Mouse (Mus musculus): ENCODE measurements at regions not wholly inside any gene's neighbourhood (a gene's known extent, or its start where the extent isn't known, plus 50 kb on each side); places are given as distances from the start of the nearest gene placed in this dataset.
"Not testable (repeated sequence)": the region's sequence is repeated elsewhere in the genome, so short reads cannot be mapped to it uniquely, and the experiment has no call there.

DNA sequence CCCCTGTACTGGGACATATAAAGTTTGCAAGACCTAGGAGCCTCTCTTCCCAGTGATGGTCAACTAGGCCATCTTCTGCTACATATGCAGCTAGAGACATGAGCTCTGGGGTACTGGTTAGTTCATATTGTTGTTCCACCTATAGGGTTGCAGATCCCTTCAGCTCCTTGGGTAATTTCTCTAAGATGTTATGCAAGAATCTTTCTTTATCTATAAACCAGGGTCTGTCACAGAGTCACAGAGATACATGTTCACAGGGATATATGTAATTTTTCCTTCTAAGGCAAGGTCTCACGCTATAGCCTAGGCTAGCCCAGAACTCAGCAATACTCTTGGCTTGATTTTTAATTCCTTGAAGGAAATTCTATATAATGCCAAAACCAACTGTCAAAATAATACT, 56.9 kb downstream of the Zfp36l1 start:
- H3K9me3 ChIP-seq; H3K27me3 ChIP-seq; H3K9ac ChIP-seq; H3K4me3 ChIP-seq; H3K36me3 ChIP-seq; H3K27ac ChIP-seq; H3K4me2 ChIP-seq; ATAC-seq (ENCODE audit: insufficient number of reproducible peaks, insufficient read depth, low FRiP score, low TSS enrichment, low read depth): not testable (repeated sequence)
- peaks cover 16% of the 10 kb centered on the region for H3K4me1 ChIP-seq
- 94% methylated on average over 1 of the region's 1 CpGs for WGBS

GRCm38 (mm10) chr12:80055394-80055793, 57.4 kb downstream of the Zfp36l1 start:
- Histone ChIP-seq H3K4me1 (peaks cover 11% of the 10 kb centered on the region), H3K4me3 (no peak overlapping the region), H3K9me3 (no peaks in the 10 kb centered on the region), H3K27ac (no peak overlapping the region), H3K27me3 (no peaks in the 10 kb centered on the region), H3K4me2 (no peak overlapping the region), H3K36me3 (no peaks in the 10 kb centered on the region), H3K9ac (no peak overlapping the region)
- ATAC-seq (ENCODE audit: insufficient number of reproducible peaks, insufficient read depth, low FRiP score, low TSS enrichment, low read depth): no peak
- WGBS: 66% methylated on average over 2 of the region's 2 CpGs

GRCm38 (mm10) chr12:80054655-80055037, 58.2 kb downstream of the Zfp36l1 start:
- no peak for ATAC-seq (ENCODE audit: insufficient number of reproducible peaks, insufficient read depth, low FRiP score, low TSS enrichment, low read depth)
- Histone ChIP-seq H3K36me3 (no peaks in the 10 kb centered on the region), H3K9me3 (no peaks in the 10 kb centered on the region), H3K9ac (no peak overlapping the region), H3K4me3 (no peak overlapping the region), H3K27me3 (no peaks in the 10 kb centered on the region), H3K4me2 (no peak overlapping the region), H3K27ac (no peak overlapping the region), H3K4me1 (0 out of 2 replicates have a peak, but pooled peaks cover 3% of the 10 kb centered on the region)
- WGBS: 89% methylated on average over 3 of the region's 3 CpGs

- Histone ChIP-seq H3K4me1 (0 out of 2 replicates have a peak, but pooled peaks cover 3% of the 10 kb centered on the region), H3K9me3 (no peaks in the 10 kb centered on the region), H3K27me3 (no peaks in the 10 kb centered on the region), H3K36me3 (no peaks in the 10 kb centered on the region), H3K27ac (no peak overlapping the region), H3K4me2 (no peak overlapping the region), H3K4me3 (no peak overlapping the region), H3K9ac (no peak overlapping the region)
- ATAC-seq (ENCODE audit: insufficient number of reproducible peaks, insufficient read depth, low FRiP score, low TSS enrichment, low read depth): no peak
- 81% methylated on average over 9 of the region's 9 CpGs for WGBS
Measured at GRCm38 (mm10) chr12:80053902-80054654, 58.7 kb downstream of the Zfp36l1 start.

DNA sequence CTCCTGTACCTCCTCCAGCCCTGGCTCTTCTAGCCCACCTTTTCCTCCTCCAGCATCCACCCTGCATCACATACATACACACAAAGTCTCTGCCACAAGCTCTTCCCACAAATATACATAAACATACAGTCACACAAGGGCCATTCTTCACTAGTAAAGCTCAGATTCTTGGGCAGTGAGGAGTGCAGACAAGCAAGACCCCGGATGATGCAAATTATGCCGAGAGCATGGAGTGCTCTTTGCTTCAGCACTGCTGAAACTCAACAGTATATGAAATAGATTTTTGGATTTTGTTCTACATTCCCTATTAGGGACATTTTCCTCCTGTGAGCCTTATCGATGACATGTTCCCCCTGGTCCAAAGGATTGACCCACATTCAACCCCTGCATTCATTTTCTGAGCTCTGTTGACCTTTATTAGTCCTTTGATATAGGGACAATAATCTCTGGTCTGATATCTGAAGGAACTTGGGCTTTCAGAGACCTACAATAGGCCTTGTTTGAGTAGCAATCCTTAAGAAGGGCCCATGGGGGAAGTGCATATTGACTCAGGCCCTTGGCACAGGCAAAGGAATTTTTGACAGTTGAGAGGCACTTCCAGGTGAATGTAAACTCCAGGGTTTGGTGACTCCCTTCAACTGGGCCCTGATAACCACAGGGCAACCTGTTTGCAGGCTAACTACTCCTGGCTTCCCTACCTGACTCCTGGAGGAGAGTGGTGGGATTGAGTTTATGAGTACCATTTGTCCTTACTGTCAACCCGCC, 64.4 kb downstream of the Zfp36l1 start:
- Histone ChIP-seq H3K9me3 (no peaks in the 10 kb centered on the region), H3K27ac (no peak overlapping the region), H3K27me3 (no peaks in the 10 kb centered on the region), H3K4me3 (no peak overlapping the region), H3K4me2 (no peak overlapping the region), H3K4me1 (0 out of 2 replicates have a peak, but pooled peaks cover 3% of the 10 kb centered on the region), H3K36me3 (no peaks in the 10 kb centered on the region), H3K9ac (no peak overlapping the region)
- ATAC-seq (ENCODE audit: insufficient number of reproducible peaks, insufficient read depth, low FRiP score, low TSS enrichment, low read depth): no peak
- 87% methylated on average over 4 of the region's 4 CpGs for WGBS

DNA sequence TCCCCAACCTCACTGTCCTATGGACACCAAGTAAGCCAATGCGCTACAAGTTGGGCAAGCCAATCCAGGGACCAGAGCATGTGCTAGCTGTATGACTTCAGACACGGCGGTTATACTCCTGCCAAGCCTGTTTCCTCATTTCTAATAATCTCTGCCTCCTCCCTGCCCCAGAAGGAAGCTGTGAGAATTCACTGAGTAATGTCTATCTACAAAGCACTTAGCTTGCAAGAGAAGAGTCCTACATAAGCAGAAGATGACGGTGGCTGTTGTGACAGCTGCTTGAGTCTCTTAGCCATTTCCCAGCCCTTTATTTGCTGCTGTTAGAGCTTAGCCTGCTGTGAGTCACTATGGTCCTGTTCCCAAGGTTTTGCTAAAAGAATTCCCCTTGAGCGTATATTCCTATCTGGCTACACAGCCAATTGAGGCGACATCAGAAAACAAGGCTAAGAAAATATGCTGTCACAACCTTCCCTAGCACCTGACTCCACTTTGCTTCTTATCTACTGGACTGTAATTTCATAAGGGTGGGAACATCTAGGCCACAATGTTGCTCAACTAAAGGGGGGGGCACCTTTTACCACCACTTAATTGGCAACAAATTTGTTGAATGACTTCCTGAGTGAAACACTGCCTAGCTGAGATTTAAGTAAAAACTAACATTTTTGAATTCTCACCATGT, 66.0 kb downstream of the Zfp36l1 start:
- H3K4me2 ChIP-seq: no peak overlapping the region
- no peak overlapping the region for H3K4me3 ChIP-seq
- no peak overlapping the region for H3K9ac ChIP-seq
- no peak for ATAC-seq (ENCODE audit: insufficient number of reproducible peaks, insufficient read depth, low FRiP score, low TSS enrichment, low read depth)
- no peaks in the 10 kb centered on the region for H3K9me3 ChIP-seq
- 83% methylated on average over 6 of the region's 6 CpGs for WGBS
- 0 out of 2 replicates have a peak, but pooled peaks cover 3% of the 10 kb centered on the region for H3K4me1 ChIP-seq
- H3K27ac ChIP-seq: no peak overlapping the region
- H3K27me3 ChIP-seq: no peaks in the 10 kb centered on the region
- no peaks in the 10 kb centered on the region for H3K36me3 ChIP-seq

- Histone ChIP-seq H3K4me2 (no peak overlapping the region), H3K9ac (no peak overlapping the region), H3K4me1 (peaks cover 9% of the 10 kb centered on the region), H3K4me3 (no peak overlapping the region), H3K27ac (no peak overlapping the region), H3K36me3 (no peaks in the 10 kb centered on the region), H3K27me3 (no peaks in the 10 kb centered on the region), H3K9me3 (no peaks in the 10 kb centered on the region)
- 83% methylated on average over 11 of the region's 11 CpGs for WGBS
- ATAC-seq (ENCODE audit: insufficient number of reproducible peaks, insufficient read depth, low FRiP score, low TSS enrichment, low read depth): no peak
Measured at GRCm38 (mm10) chr12:80041510-80042324, 71.1 kb downstream of the Zfp36l1 start.

GRCm38 (mm10) chr12:80041012-80041411, 71.8 kb downstream of the Zfp36l1 start:
- Histone ChIP-seq H3K36me3 (no peaks in the 10 kb centered on the region), H3K9ac (no peak overlapping the region), H3K4me3 (no peak overlapping the region), H3K27me3 (no peaks in the 10 kb centered on the region), H3K4me2 (no peak overlapping the region), H3K9me3 (no peaks in the 10 kb centered on the region), H3K27ac (no peak overlapping the region), H3K4me1 (peaks cover 16% of the 10 kb centered on the region)
- WGBS: 85% methylated on average over 6 of the region's 6 CpGs
- ATAC-seq (ENCODE audit: insufficient number of reproducible peaks, insufficient read depth, low FRiP score, low TSS enrichment, low read depth): no peak

GRCm38 (mm10) chr12:80040233-80040632, 72.6 kb downstream of the Zfp36l1 start:
- Histone ChIP-seq H3K27me3 (no peaks in the 10 kb centered on the region), H3K27ac (no peak overlapping the region), H3K9me3 (no peaks in the 10 kb centered on the region), H3K36me3 (no peaks in the 10 kb centered on the region), H3K4me3 (no peak overlapping the region), H3K4me2 (no peak overlapping the region), H3K4me1 (peaks cover 24% of the 10 kb centered on the region), H3K9ac (no peak overlapping the region)
- WGBS: 88% methylated on average over 9 of the region's 9 CpGs
- ATAC-seq (ENCODE audit: insufficient number of reproducible peaks, insufficient read depth, low FRiP score, low TSS enrichment, low read depth): no peak

GRCm38 (mm10) chr12:80039150-80039549, 73.7 kb downstream of the Zfp36l1 start:
- no peaks in the 10 kb centered on the region for H3K36me3 ChIP-seq
- no peak overlapping the region for H3K4me2 ChIP-seq
- no peak overlapping the region for H3K27ac ChIP-seq
- H3K4me3 ChIP-seq: no peak overlapping the region
- 93% methylated on average over 1 of the region's 1 CpGs for WGBS
- H3K9me3 ChIP-seq: no peaks in the 10 kb centered on the region
- H3K4me1 ChIP-seq: peaks cover 33% of the 10 kb centered on the region
- no peak overlapping the region for H3K9ac ChIP-seq
- no peak for ATAC-seq (ENCODE audit: insufficient number of reproducible peaks, insufficient read depth, low FRiP score, low TSS enrichment, low read depth)
- H3K27me3 ChIP-seq: no peaks in the 10 kb centered on the region
